Mouse (Mus musculus) neural tube, embryonic 12.5 days (tissue): Measurements from ENCODE around the gene Arid4b. TPM values are rescaled to one million over a fixed set of nuclear protein-coding genes. Genes with fewer than 3 reads are reported as not detected.

Experiments
- ATAC-seq: fragments of 200-750 bp; cut with Nextera tagmentation; 2 replicates; pipeline ENCODE4 v1.8.0; 2017; ENCODE audit warnings: low read depth, mild to moderate bottlenecking, moderate TSS enrichment, moderate library complexity; ENCODE audit not compliant: low FRiP score
- H3K27ac ChIP-seq: fragments of 300-500 bp; sonication (generic); 2 replicates; pipeline ENCODE4 v1.5.1; 2016
- H3K27me3 ChIP-seq: fragments of 300-500 bp; sonication (generic); replicated peaks from 2 replicates; pipeline ENCODE4 v1.6.1; 2016; ENCODE audit warnings: mild to moderate bottlenecking
- H3K36me3 ChIP-seq: fragments of 300-500 bp; sonication (generic); 2 replicates; pipeline ENCODE4 v1.6.1; 2016; ENCODE audit warnings: mild to moderate bottlenecking
- H3K4me1 ChIP-seq: fragments of 300-500 bp; sonication (generic); 2 replicates; pipeline ENCODE4 v1.6.1; 2016
- H3K4me2 ChIP-seq: fragments of 300-500 bp; sonication (generic); replicated peaks from 2 replicates; pipeline ENCODE4 v1.6.1; 2016; ENCODE audit warnings: mild to moderate bottlenecking
- H3K4me3 ChIP-seq: fragments of 300-500 bp; sonication (generic); 2 replicates; pipeline ENCODE4 v1.5.1; 2016
- H3K9ac ChIP-seq: fragments of 300-500 bp; sonication (generic); 2 replicates; pipeline ENCODE4 v1.6.1; 2016; ENCODE audit warnings: mild to moderate bottlenecking
- H3K9me3 ChIP-seq: fragments of 300-500 bp; sonication (generic); 2 replicates; pipeline ENCODE4 v1.6.1; 2016; ENCODE audit warnings: mild to moderate bottlenecking
- WGBS: fragments of 180-500 bp; shearing (Covaris S2); methylation state at CpG from one replicate; pipeline ENCODE4 v1.1.7; 2016; 5-methylcytosine and 5-hydroxymethylcytosine counted together
- polyA plus RNA-seq: library from polyadenylated mRNA; unstranded; fragments of >200 nt; fragmentation: Nextera tagmentation; extraction: Ambion mirVana; gene quantifications from 2 replicates; pipeline ENCODE4 v1.2.1, GENCODE M21; 2016

Gene Arid4b
- polyA plus RNA-seq, 1 experiment from 2014 or later = 94.1 TPM

DNA sequence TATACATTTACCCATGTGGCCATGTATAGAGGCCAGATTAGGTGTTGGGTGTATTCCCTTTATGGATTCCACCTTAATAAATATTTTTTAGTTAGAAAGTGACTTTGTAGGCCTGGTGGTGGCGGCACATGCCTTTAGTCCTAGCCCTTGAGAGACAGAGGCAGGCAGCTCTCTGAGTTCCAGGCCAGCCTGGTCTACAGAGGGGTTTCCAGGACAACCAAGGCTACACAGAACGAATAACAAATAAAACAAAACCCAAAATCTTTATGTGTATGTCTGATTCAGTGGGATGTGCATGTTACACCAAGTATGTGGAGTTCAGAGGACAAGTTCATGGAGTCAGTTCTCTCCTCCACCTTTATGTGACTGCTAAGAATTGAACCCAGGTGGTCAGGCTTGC lies 52.8 kb downstream of the Arid4b start:
- no peaks in the 10 kb centered on the region for H3K27me3 ChIP-seq
- no peaks in the 10 kb centered on the region for H3K9me3 ChIP-seq
- no peak overlapping the region for H3K9ac ChIP-seq
- H3K4me1 ChIP-seq = peaks cover 4% of the 10 kb centered on the region; the same call in 1 of the 2 replicates
- H3K4me3 ChIP-seq = no peak overlapping the region
- H3K36me3 ChIP-seq = no peaks in the 10 kb centered on the region
- no peak overlapping the region for H3K27ac ChIP-seq
- ATAC-seq = no peak
- H3K4me2 ChIP-seq = no peak overlapping the region
- 95% methylated on average over 2 of the region's 2 CpGs for WGBS

DNA sequence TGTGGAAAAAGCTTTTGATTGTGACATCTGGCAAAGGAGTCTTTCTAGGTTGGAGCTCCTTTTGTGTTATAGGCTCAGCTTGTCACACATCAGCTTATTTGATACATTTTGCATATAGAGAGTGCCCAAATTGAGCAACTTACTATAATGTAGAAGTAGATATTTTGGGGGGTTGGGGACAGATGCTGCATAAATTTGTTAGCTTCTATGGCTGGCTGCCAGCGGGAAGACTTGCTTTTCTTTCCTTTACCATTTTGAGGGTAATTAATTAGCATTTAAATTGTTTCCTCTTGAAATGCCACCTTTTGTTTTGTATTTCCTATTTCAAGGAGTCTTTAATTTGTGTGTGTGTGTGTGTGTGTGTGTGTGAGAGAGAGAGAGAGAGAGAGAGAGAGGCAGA lies 68.6 kb downstream of the Arid4b start:
- no peak overlapping the region for H3K4me3 ChIP-seq
- H3K9ac ChIP-seq = no peak overlapping the region
- H3K4me2 ChIP-seq = no peak overlapping the region
- H3K36me3 ChIP-seq = peaks cover 12% of the 10 kb centered on the region
- H3K4me1 ChIP-seq = no peaks in the 10 kb centered on the region
- no peak for ATAC-seq
- H3K27me3 ChIP-seq = no peaks in the 10 kb centered on the region
- H3K9me3 ChIP-seq = no peaks in the 10 kb centered on the region
- H3K27ac ChIP-seq = no peak overlapping the region
- WGBS = 54% methylated on average over 1 of the region's 1 CpGs

DNA sequence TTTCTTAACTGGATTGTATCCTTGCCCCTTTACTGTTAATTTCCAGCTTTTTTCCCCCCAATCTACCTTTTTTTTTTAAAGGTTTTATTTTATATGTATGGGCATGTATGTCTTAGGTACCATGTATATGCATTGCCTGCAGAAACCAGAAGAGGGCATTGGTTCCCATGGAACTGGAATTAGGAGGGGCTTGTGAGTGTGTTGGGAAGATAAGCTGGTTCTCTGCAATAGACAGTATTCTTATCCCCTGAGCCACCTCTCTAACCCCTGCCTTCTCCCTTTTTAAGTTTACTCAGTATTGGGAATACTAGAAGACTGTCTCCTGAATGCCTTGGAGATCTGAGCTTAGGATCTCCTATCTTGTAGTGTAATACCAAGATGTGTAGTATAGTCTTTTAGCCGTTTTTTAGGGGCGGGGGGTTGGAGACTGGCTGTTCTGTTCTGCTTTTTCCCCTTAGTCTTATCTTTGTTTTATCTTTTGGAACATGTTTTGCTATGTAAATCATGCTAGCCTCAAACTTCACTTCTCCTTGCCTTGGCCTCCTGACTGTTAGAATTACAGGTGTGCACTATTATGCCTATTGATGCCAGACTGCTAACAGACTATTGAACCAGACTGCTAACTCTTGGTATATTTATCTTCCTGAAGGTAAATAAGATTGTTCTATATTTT lies 79.4 kb downstream of the Arid4b start:
- H3K4me1 ChIP-seq = no peaks in the 10 kb centered on the region
- H3K36me3 ChIP-seq = peaks cover 8% of the 10 kb centered on the region
- 91% methylated on average over 2 of the region's 2 CpGs for WGBS
- no peak for ATAC-seq
- H3K27me3 ChIP-seq = no peaks in the 10 kb centered on the region
- no peak overlapping the region for H3K27ac ChIP-seq
- no peak overlapping the region for H3K4me2 ChIP-seq
- H3K9ac ChIP-seq = no peak overlapping the region
- H3K9me3 ChIP-seq = no peaks in the 10 kb centered on the region
- H3K4me3 ChIP-seq = no peak overlapping the region

DNA sequence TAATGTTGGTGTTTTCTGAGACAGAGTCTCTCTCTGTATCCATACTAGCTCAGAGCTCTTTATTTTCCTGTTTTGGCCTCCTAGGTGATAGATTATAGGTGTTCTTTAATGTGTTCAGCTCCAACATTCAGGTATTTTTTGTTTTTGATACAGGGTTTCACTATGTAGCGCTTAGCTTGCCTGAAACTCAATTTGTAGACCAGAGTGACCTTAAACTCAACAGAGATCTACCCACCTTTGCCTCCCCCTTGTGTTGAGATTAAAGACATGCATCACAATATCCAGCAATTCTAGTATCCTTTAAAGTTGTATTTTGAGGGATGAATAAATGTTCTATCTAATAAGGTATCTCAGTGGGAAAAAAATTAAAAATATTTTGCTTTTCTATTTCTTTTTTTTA lies 115.0 kb downstream of the Arid4b start:
- 88% methylated on average over 1 of the region's 1 CpGs for WGBS
- H3K4me2 ChIP-seq = no peak overlapping the region
- H3K4me1 ChIP-seq = no peaks in the 10 kb centered on the region
- H3K27me3 ChIP-seq = no peaks in the 10 kb centered on the region
- no peaks in the 10 kb centered on the region for H3K36me3 ChIP-seq
- no peak overlapping the region for H3K27ac ChIP-seq
- no peaks in the 10 kb centered on the region for H3K9me3 ChIP-seq
- no peak overlapping the region for H3K4me3 ChIP-seq
- H3K9ac ChIP-seq = no peak overlapping the region
- no peak for ATAC-seq

DNA sequence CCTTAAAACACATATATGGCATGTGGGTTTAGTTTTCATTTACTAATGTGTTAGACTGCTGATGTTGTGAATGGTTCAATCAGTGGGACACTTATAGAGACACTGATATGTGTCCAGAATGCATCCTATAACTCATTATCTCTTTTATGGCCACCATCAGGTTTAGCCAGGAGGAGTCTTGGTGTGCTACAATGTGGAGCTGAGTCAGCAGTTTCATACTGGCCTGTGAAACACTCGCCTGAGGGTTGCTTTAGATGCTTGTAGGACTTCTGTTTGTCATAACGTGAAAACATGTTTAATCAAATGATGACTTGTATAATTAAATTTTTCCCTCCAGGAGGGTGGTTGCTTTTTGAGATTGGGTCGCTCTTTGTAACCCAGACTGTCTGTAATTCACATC lies 116.6 kb downstream of the Arid4b start:
- 95% methylated on average over 3 of the region's 3 CpGs for WGBS

DNA sequence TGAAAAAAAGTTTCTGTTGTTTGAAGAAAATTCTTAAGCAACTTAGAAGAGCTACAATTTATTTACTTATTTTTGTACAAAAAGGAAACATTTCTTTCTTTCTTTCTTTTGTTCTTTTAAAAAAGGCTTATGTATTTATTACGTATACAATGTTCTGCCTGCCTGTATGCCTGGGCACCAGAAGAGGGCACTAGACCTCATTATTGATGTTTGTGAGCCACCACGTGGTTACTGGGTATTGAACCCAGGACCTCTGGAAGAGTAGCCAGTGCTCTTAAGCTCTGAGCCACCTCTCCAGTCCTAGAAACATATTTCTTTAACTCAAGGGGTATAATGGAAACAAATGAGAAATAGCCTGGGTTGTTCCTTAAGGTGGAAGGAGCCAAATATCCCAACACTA lies 182.9 kb downstream of the Arid4b start:
- no peak for ATAC-seq
- no peaks in the 10 kb centered on the region for H3K9me3 ChIP-seq
- H3K4me2 ChIP-seq = no peak overlapping the region
- H3K27ac ChIP-seq = no peak overlapping the region
- no peak overlapping the region for H3K9ac ChIP-seq
- no peaks in the 10 kb centered on the region for H3K27me3 ChIP-seq
- no peaks in the 10 kb centered on the region for H3K4me1 ChIP-seq
- no peak overlapping the region for H3K4me3 ChIP-seq
- no peaks in the 10 kb centered on the region; the same call in none of the 2 replicates for H3K36me3 ChIP-seq
- WGBS = 56% methylated on average over 2 of the region's 2 CpGs

More for the DNA sequence above, 116.6 kb downstream of the Arid4b start:
- ATAC-seq = no peak
- Histone ChIP-seq H3K27me3 (no peaks in the 10 kb centered on the region), H3K4me1 (no peaks in the 10 kb centered on the region), H3K36me3 (peaks cover 2% of the 10 kb centered on the region; the same call in 1 of the 2 replicates), H3K4me2 (no peak overlapping the region), H3K9ac (no peak overlapping the region), H3K9me3 (no peaks in the 10 kb centered on the region), H3K27ac (no peak overlapping the region), H3K4me3 (no peak overlapping the region)

Other genes starting within 250 kb of the Arid4b start
- 28.3 and 33.8 TPM in 2 replicates for gene B3galnt2, start 108.8 kb upstream of the Arid4b start, polyA plus RNA-seq
- gene Tbce, start 23.6 kb upstream of the Arid4b start, polyA plus RNA-seq = 76.2 and 84.9 TPM in 2 replicates
- gene Ggps1, start 256 bp downstream of the Arid4b start, polyA plus RNA-seq = 71.5 and 72.9 TPM in 2 replicates